Mouse (Mus musculus): ENCODE results near the gene Arhgdib.

The Arhgdib gene

GRCm38 (mm10) chr6:136921601-136922000 lies 20.1 kb downstream of the Arhgdib start:
- in situ Hi-C loops (cut with MseI, MboI) = loop anchor here in 1 of 2 experiments (5.0 kb wide), 1 partner anchor 59 kb away; no protein-coding TSS in a partner anchor

DNA sequence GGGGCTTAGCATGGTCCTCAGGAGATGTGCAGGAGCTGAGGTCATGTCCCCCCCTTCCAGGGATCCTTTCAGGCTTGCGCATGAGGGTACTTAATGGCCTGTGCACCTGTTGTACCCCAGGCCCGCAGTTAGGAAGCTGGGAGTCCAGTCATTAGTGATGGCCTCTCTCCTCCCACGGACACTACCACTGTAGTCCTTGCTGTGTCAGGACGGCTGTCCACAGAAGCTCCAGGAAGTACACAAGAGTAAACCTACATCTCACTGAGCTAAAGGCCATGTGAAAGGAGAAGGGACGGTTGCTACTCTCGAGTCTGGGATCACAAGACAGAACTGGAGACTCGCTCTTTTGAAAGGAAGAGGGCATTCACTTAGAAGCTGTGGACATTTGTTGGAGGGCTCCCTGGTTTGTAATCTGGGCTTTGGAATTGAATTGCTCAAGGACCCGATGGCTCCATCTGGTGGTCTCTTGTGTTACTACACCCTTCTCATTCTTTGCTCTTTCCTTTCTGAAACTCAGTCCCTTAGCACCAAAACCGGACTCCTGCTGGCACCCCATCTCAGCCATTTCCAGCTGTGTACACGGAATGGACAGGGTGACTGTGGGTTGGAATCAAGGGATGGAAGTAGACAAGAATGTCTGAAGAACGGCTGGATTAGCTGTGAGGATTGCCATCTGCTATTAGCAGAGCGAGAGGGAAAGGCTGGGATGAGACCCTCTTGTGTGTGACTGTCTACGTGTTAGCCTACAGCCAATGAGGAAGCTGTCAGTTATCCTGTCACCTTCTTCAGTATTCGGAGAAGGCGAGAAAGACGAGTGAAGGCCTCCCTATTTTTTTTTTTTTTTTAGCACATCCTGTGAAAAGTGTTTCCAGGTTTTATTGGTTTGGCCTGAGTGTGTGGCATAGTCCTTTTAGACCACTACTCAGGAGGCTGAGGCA lies 21.1 kb downstream of the Arhgdib start:
- in situ Hi-C loops (cut with MseI, MboI) = loop anchor here in 1 of 2 experiments (5.0 kb wide), 1 partner anchor 58 kb away; no protein-coding TSS in a partner anchor

GRCm38 (mm10) chr6:136917885-136918284 lies 23.8 kb downstream of the Arhgdib start:
- in situ Hi-C loops (cut with MseI, MboI) = no loop called here

GRCm38 (mm10) chr6:136915721-136916395 lies 25.8 kb downstream of the Arhgdib start:
- in situ Hi-C loops (cut with MseI, MboI) = no loop called here

DNA sequence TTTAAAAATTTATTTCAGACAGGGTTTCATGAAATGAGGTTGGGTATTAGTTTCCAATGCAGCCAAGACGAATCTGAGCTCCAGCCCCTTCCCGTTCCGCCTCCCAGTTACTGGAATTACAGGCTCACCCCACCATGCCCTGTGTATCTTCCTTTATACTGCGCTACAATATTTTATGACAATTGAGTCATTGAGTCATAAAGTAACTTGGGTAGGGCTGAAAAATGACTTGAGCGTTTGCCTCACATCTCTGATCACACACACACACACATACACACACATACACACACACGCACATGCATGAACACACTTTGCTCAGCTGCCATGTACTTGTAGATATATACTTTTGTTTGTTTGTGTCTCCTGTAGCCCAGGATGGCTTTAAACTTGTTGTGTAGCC lies 27.5 kb downstream of the Arhgdib start:
- in situ Hi-C loops (cut with MseI, MboI) = no loop called here

- in situ Hi-C loops (cut with MseI, MboI) = no loop called here
Measured at GRCm38 (mm10) chr6:136913384-136914126, 28.1 kb downstream of the Arhgdib start.

DNA sequence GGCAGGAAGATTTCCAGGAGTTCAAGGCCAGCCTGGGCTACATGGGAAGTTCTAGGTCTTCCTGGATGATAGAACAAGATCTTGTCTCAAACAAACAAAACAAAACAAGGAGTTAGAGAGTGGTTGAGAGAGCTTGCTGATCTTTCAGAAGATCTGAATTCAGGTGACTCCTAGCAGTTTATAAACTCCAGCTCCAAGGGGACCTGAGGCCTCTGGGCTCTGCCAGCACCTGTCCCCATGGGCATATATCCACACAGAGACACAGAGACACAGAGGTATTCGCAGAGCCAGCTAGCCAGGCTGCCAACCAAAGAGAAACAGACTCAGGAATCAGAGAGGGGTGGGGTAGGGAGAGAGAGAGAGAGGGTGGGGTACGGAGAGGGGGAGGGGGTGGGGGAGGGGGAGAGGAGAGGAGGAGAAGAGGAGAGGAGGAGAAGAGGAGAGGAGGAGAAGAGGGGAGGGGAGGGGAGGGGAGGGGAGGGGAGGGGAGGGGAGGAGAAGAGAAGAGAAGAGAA lies 28.9 kb downstream of the Arhgdib start:
- in situ Hi-C loops (cut with MseI, MboI) = no loop called here

DNA sequence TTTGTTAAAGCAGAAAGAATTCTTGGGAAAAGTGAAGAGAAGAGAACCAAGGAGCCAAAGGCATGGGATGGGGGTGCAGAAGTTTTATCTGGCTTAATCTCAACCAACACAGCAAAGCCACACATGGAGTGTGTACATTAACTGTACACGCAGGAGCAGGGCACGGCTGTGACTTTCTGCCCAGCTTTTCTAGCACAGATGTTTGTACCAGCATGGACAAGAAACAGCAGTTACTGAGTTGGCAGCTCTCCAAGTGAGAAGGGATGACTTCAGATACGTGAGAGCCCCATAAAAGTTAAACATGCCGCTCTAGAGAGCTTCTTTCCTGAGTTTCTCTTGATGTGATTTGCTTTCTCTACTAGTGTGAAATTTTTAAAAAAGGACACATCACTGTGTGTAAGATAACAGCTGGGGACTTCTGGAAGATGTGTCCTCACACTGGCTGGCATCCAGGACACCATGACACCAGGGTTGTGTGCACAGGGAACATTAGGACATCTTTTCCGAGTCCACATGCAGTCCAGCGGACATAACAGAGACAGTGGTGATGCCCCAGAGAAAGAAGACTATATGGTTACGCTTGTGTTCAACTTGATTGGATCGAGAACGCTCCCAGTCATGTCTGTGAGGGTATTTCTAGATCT lies 31.3 kb downstream of the Arhgdib start:
- in situ Hi-C loops (cut with MseI, MboI) = no loop called here

GRCm38 (mm10) chr6:136906937-136907293 lies 34.8 kb downstream of the Arhgdib start:
- in situ Hi-C loops (cut with MseI, MboI) = no loop called here

GRCm38 (mm10) chr6:136906283-136906936 lies 35.3 kb downstream of the Arhgdib start:
- in situ Hi-C loops (cut with MseI, MboI) = no loop called here

GRCm38 (mm10) chr6:136903885-136904470 lies 37.7 kb downstream of the Arhgdib start:
- in situ Hi-C loops (cut with MseI, MboI) = no loop called here

DNA sequence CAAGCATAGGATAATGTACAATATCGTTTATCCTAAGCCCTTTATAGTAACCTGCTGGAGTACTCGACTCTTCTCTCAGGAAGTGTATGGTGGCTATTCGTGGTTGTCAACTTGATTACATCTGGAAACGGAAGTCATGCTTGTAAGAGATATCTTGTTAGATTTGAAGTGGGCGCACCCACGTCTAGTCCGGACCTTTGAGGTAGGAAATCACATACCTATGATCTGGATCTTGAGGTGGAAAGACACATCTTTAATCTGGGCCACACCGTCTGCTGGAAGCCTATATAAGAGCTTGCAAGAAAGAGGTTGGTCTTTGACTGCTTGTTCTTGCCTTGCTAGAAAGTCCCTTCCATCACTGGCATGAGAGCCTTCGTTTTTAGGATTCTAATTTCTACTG lies 39.2 kb downstream of the Arhgdib start:
- in situ Hi-C loops (cut with MseI, MboI) = no loop called here

- in situ Hi-C loops (cut with MseI, MboI) = no loop called here
Measured at GRCm38 (mm10) chr6:136901010-136901409, 40.7 kb downstream of the Arhgdib start.

GRCm38 (mm10) chr6:136900369-136901009 lies 41.2 kb downstream of the Arhgdib start:
- in situ Hi-C loops (cut with MseI, MboI) = no loop called here

- in situ Hi-C loops (cut with MseI, MboI) = no loop called here
Measured at GRCm38 (mm10) chr6:136898954-136899353, 42.7 kb downstream of the Arhgdib start.

- in situ Hi-C loops (cut with MseI, MboI) = no loop called here
Measured at GRCm38 (mm10) chr6:136898222-136898621, 43.5 kb downstream of the Arhgdib start.

- in situ Hi-C loops (cut with MseI, MboI) = no loop called here
Measured at GRCm38 (mm10) chr6:136897789-136898188, 43.9 kb downstream of the Arhgdib start.

DNA sequence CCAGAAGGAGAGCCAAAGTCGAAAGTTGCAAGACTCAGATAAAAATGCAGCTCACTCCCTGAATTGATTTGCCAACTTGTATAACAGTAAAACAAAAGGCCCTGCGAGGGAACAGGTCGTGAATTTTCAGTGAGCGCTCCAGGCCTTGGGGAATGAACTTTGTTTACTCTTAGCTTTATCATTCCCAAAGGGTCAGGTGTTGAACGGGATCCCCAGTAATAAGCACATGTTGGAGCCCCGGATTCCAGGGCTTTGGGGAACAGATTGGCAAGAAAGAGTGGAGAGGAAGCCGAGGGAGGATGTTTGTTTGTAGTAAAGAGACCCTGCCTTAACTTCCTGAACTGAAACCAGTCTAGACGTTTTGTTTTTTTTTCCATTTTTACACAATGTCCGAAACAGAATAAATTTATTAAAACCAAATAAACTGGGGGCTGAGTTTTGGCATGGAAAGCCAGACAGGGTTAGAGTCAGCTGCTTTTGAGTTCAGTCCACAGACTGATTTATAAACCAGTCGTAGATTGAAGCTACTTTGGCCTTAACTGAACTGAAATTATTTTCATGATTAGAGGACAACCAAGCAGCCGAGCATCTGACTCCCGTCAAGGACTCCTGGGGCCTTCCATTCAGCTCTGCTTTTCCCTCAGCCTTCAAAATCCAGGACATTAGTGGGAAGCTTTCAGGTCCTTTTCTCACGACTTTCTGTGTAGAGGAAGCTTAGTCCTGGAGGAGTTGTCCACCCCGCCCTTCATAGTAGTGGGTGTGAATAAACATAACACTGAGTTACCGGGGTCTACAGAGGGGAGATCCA lies 47.0 kb downstream of the Arhgdib start:
- in situ Hi-C loops (cut with MseI, MboI) = no loop called here

DNA sequence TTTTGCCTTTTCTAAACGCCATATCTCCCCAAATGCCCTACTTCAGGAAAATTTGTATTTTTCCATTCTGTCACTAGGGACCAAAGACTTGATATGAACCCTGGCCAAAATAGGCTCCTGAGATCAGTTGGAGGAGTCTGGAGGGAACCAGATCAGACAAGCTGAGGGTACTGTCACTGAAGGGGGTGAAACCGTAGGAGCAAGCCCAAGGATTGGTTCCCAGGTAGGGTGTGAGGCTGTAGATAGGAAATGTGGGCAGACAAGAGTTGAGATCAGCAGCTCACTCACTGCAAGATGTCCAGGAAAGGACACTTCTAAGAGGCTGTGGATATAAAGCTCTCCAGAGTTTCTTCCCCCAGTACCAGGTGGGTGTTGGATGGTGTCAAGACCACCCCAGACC lies 49.7 kb downstream of the Arhgdib start:
- in situ Hi-C loops (cut with MseI, MboI) = no loop called here

Measured in mouse trophoblast stem cell (cell line).